Mouse (Mus musculus) bone marrow macrophage, adult 2 months (primary cell): ENCODE measurements at regions not wholly inside any gene's neighbourhood (a gene's known extent, or its start where the extent isn't known, plus 50 kb on each side); places are given as distances from the start of the nearest gene placed in this dataset.

Experiments
- H3K27ac ChIP-seq: 2 replicates; pipeline ENCODE4 v1.5.1; 2012; ENCODE audit warnings: low read depth, low read length; ENCODE audit not compliant: insufficient read depth
- H3K4me1 ChIP-seq: 2 replicates; pipeline ENCODE4 v1.6.1; 2012; ENCODE audit warnings: low read length; ENCODE audit not compliant: control insufficient read depth, insufficient read depth
- H3K4me3 ChIP-seq: 2 replicates; pipeline ENCODE4 v1.5.1; 2012; ENCODE audit warnings: mild to moderate bottlenecking, low read length, moderate library complexity; ENCODE audit not compliant: insufficient read depth
- CTCF ChIP-seq: IDR thresholded peaks from 2 replicates; pipeline ENCODE4 v1.5.1; 2012; ENCODE audit warnings: low read depth, mild to moderate bottlenecking, low read length, moderate library complexity
- POLR2A ChIP-seq: IDR thresholded peaks from 2 replicates; pipeline ENCODE4 v1.6.1; 2012; ENCODE audit warnings: mild to moderate bottlenecking, low read depth, low read length, borderline replicate concordance

DNA sequence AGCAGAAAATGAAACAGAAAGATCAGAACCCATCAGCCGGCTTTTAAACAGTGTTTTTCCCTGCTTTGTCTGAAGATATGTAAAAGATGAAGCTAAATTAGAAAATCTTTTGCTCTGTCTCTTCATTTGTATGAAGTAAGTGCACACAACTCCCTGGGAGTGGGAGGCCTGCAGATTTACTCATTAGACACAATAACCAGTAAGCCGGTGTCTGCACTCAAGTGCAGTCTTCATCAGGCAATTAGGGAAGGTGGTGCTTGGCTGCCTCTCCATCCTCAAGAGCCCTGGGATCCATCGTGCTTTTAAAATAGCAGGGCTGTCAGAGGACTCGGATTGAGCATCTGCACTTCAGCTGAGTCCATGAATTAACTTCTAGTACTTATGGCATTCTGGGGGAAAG, 945.1 kb downstream of the Slc4a3 start:
- Histone ChIP-seq H3K27ac (no peak overlapping the region), H3K4me1 (no peaks in the 10 kb centered on the region), H3K4me3 (no peak overlapping the region)
- TF ChIP-seq POLR2A (no peak), CTCF (no peak)

DNA sequence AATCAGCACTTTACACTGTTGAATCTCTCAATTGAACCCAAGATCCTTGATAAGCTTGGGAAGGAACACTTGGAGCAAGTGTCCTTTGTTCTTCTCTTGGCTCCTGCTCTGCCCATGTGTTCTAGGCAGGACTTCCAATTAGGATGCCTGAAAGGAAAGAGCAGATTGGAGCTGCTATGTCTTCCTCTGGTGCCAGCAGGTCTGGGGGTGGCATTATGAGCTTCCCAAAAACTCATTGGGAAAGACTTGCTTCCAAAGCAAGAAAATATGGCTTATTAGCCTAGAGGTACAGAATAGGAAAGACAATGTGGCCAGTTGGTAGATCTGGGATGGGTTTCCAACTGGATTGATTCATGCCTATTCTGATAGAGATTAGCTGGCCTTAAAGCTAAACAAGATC, 959.1 kb downstream of the Slc4a3 start:
- Histone ChIP-seq H3K4me1 (no peaks in the 10 kb centered on the region), H3K27ac (no peak overlapping the region), H3K4me3 (no peak overlapping the region)
- TF ChIP-seq CTCF (no peak), POLR2A (no peak)

DNA sequence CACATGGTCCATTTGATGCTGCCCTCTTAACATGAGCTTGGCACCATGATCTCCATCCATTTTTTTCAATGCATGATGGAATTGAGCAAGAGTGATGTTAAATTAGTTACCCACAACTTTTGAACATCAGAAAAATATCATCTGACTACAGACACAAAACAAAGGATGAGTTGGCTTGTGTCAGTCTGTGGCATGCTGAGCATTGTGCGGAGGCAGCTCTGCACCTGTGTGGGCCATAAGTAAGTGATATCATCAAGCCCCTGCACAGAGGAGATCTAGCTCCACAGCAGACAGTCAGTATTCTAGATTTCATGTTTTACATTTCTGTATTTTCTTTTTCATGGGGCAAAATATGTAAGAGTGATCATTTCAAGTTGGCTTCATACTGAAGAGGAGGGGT, 962.8 kb downstream of the Slc4a3 start:
- TF ChIP-seq CTCF (no peak), POLR2A (no peak)
- H3K27ac ChIP-seq: no peak overlapping the region
- H3K4me1 ChIP-seq: no peaks in the 10 kb centered on the region
- H3K4me3 ChIP-seq: no peak overlapping the region

DNA sequence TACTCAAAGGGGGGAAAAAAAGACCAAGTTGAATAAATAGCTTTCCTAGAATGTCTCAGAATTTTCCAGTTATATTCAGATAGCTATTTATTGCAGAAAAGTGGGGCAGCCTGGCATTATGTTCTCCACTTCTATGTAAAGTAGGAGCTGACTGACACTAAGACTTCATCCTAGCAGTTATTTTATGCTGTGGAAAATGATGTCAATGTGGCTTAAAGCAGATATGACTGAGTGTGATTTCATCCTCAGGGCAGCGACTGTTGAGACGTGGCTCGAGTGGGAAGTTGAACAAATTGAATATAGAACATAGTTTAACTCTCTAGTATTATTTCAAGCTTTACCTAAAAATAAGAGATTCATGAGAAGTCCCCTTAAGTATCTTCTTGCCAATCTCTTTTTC, 963.4 kb downstream of the Slc4a3 start:
- no peak for TF ChIP-seq CTCF
- TF ChIP-seq POLR2A: no peak
- H3K4me3 ChIP-seq: no peak overlapping the region

DNA sequence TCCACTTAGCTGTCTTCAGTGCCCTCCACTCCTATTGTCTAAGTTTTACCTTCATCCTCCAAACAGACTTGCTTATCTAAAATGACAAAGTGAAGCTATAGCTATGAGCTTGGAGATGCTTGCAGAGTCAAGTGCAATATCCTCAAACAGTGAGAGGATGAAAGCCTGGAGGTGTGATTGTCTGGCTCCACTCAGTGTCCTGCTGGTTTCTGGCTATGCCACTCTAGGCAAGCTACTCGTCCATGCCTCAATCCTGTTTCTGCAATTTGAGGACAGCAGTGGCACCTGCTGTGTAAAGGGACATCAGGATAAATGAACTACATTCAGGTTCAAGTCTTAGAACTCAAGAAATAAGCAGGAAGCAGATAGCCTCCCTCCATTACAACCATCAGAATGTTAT, 966.1 kb downstream of the Slc4a3 start:
- H3K4me3 ChIP-seq: no peak overlapping the region
- H3K27ac ChIP-seq: no peak overlapping the region
- no peak for TF ChIP-seq POLR2A
- no peaks in the 10 kb centered on the region for H3K4me1 ChIP-seq

More for the DNA sequence above, 963.4 kb downstream of the Slc4a3 start:
- Histone ChIP-seq H3K27ac (no peak overlapping the region), H3K4me1 (no peaks in the 10 kb centered on the region)

DNA sequence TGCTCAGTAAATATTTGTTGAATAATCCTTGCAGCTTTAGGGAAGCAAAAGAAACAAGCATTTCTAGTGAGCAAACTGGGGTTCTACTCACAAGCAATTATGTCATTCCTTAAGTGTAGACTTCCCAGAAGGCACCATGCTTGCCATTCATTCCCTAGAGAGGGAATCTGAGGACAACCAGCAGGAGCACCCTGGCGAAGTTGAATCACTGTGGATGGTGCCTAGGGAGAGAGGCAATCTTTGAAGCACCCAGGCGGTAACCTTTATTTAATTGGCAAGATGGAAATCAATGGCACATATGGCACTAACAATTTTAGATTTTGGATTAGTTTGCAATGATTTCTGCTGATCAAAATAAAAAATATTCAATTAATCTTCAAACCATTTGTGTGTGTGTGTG, 967.4 kb downstream of the Slc4a3 start:
- H3K4me1 ChIP-seq: no peaks in the 10 kb centered on the region
- H3K4me3 ChIP-seq: no peak overlapping the region
- TF ChIP-seq CTCF (no peak), POLR2A (no peak)
- H3K27ac ChIP-seq: no peak overlapping the region

DNA sequence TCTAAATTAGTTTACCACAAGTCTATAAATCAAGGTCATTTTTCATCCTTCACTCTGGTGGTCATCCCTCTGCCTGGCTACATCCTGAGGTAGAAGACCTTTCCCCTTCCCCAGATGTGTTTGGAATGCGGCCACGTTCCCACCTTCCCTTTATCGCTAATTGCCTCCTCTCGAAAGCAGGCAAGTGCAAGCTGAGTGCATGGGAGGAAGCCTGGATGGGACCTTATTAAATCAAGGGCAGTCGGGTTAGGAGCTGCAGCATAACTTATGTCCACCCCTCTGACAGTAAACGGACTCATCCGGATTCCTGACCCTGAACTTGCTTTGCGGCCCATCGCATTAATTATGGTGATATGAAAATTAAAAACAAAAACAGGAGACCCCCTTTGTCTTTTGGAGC, 983.5 kb downstream of the Slc4a3 start:
- Histone ChIP-seq H3K27ac (no peak overlapping the region), H3K4me1 (no peaks in the 10 kb centered on the region), H3K4me3 (no peak overlapping the region)
- TF ChIP-seq POLR2A: no peak
- TF ChIP-seq CTCF: no peak

DNA sequence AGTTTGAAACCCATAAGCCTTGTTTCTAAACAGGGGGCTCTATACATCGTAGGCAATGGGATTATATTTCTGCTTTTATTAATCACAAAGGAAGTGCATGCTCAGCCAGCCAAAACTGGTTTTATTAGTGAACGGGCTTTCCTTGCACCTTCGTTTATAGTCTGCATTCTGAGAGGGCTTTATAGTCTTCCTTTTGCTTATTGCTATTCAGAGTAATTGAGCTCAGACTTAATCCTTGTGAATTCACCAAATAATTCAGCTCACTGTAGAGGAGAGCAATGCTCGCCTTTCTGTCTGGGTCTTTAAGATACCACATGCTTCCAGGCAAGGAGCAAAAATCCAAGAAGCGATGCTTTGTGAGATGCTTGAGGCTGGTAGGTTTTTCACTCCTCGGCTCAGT, 984.3 kb downstream of the Slc4a3 start:
- H3K4me1 ChIP-seq: no peaks in the 10 kb centered on the region
- no peak overlapping the region for H3K4me3 ChIP-seq
- TF ChIP-seq POLR2A (no peak), CTCF (no peak)
- no peak overlapping the region for H3K27ac ChIP-seq

DNA sequence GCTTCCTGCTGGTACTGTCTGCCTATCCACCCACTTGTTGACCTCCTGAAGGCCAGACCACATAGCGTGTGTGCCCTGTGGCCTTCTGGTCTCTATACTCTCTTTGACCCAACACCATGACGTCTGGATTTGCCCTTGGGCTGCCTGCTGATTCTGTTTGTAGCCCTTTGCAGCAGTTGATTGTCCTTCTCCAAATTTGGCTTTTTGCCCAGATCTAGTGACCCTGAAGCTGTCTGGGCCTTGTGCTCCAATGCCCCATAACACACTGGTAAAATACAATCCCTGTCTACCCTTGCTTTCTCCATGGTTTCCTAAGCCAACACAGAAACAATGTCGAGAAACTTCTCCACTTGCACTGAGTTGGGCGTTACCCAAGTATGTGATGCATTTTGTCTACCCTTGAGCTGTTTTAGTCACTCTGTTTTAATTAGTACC, 979.3 kb downstream of the Epha4 start:
- Histone ChIP-seq H3K4me1 (no peaks in the 10 kb centered on the region), H3K4me3 (no peak overlapping the region), H3K27ac (no peak overlapping the region)
- no peak for TF ChIP-seq CTCF
- TF ChIP-seq POLR2A: no peak

DNA sequence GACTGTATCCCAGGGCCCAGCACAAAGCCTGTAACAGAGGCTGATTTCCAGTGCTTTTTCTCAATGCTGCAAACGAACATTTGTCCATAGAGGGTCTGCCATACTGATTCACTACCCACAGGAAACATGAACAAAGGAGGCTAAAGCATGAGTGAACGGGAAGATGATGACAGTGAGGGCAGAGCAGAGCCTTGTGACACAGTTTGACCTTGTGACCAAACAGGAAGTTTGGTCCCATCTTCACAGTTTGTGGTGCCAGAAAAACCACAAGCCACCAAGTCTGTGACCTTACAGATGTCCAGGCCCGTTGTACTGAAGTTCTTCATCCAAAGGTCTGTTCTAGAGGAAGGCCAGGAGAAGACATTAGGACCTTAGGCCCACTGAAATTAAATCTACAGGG, 974.4 kb downstream of the Epha4 start:
- Histone ChIP-seq H3K4me1 (no peaks in the 10 kb centered on the region), H3K4me3 (no peak overlapping the region), H3K27ac (no peak overlapping the region)
- no peak for TF ChIP-seq CTCF

DNA sequence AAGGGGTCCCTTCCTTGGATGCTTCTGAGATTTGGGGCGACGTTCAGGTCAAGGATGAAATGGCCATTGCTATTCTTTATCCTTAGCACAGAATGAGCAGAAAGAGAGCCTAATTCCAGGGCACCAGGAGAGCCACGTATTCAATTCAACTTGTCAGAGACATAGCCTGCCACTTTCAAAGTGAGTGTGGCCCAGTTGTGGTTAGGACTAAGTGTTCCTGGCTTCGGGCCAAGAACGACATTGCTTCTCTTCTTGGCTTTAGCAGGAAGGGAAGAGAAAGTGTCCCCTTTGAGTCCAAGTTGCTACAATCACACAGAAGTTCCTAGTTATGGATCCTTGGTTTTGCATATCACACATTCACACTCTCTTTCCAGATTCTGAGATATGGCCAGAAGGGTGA, 964.0 kb downstream of the Epha4 start:
- no peak overlapping the region for H3K27ac ChIP-seq
- H3K4me3 ChIP-seq: no peak overlapping the region
- H3K4me1 ChIP-seq: no peaks in the 10 kb centered on the region
- no peak for TF ChIP-seq CTCF
- no peak for TF ChIP-seq POLR2A
